Mouse (Mus musculus): ENCODE results near the gene Gpr37l1. TPM values are rescaled to one million over a fixed set of nuclear protein-coding genes. Genes with fewer than 3 reads are reported as not detected.
"Not testable (repeated sequence)": the region's sequence is repeated elsewhere in the genome, so short reads cannot be mapped to it uniquely, and the experiment has no call there.

The Gpr37l1 gene
- polyA plus RNA-seq, 1 experiment from 2014 or later: not detected

GRCm38 (mm10) chr1:135187016-135187415 lies 19.5 kb upstream of the Gpr37l1 start:
- 47% methylated on average over 2 of the region's 2 CpGs for WGBS
- H3K27ac ChIP-seq (replicated peaks in 1 of 2; ENCODE audit: control insufficient read depth in 1 of 2, insufficient read depth in 1 of 2, low read depth in 2 of 2, low read length in 2 of 2); H3K9ac ChIP-seq (ENCODE audit: low read length); H3K9me3 ChIP-seq (ENCODE audit: control insufficient read depth, low read length); ATAC-seq (ENCODE audit: insufficient number of reproducible peaks, insufficient read depth, low FRiP score, low read depth); H3K36me3 ChIP-seq (ENCODE audit: control insufficient read depth, insufficient read depth, low read length); H3K4me2 ChIP-seq (ENCODE audit: low read length); H3K4me3 ChIP-seq (ENCODE audit: control insufficient read depth in 1 of 2, insufficient read depth in 1 of 2, low read depth in 1 of 2, low read length in 2 of 2): not testable (repeated sequence)
- H3K27me3 ChIP-seq (ENCODE audit: control insufficient read depth, insufficient read depth, low read length): peaks cover 33% of the 10 kb centered on the region
- peaks cover 10 to 12% of the 10 kb centered on the region in 2 experiments; a peak in 2 of 4 replicates for H3K4me1 ChIP-seq (ENCODE audit: control insufficient read depth in 2 of 2, insufficient read depth in 2 of 2, low read length in 2 of 2)

GRCm38 (mm10) chr1:135186427-135186826 lies 18.9 kb upstream of the Gpr37l1 start:
- H3K36me3 ChIP-seq (ENCODE audit: control insufficient read depth, insufficient read depth, low read length): no peaks in the 10 kb centered on the region
- H3K9ac ChIP-seq (ENCODE audit: low read length): no peak overlapping the region
- H3K4me2 ChIP-seq (ENCODE audit: low read length): no peak overlapping the region
- no peak overlapping the region for H3K27ac ChIP-seq (replicated peaks in 1 of 2; ENCODE audit: control insufficient read depth in 1 of 2, insufficient read depth in 1 of 2, low read depth in 2 of 2, low read length in 2 of 2)
- H3K9me3 ChIP-seq (ENCODE audit: control insufficient read depth, low read length): no peaks in the 10 kb centered on the region
- H3K4me3 ChIP-seq (ENCODE audit: control insufficient read depth in 1 of 2, insufficient read depth in 1 of 2, low read depth in 1 of 2, low read length in 2 of 2): no peak overlapping the region
- ATAC-seq (ENCODE audit: insufficient number of reproducible peaks, insufficient read depth, low FRiP score, low read depth): no peak
- peaks cover 15 to 17% of the 10 kb centered on the region in 2 experiments; a peak in 2 of 4 replicates for H3K4me1 ChIP-seq (ENCODE audit: control insufficient read depth in 2 of 2, insufficient read depth in 2 of 2, low read length in 2 of 2)
- WGBS: 39% methylated on average over 8 of the region's 8 CpGs
- peaks cover 38% of the 10 kb centered on the region for H3K27me3 ChIP-seq (ENCODE audit: control insufficient read depth, insufficient read depth, low read length)

- H3K4me3 ChIP-seq (ENCODE audit: control insufficient read depth in 1 of 2, insufficient read depth in 1 of 2, low read depth in 1 of 2, low read length in 2 of 2): no peak overlapping the region
- H3K9me3 ChIP-seq (ENCODE audit: control insufficient read depth, low read length): no peaks in the 10 kb centered on the region
- WGBS: 54% methylated on average over 5 of the region's 5 CpGs
- no peaks in the 10 kb centered on the region for H3K36me3 ChIP-seq (ENCODE audit: control insufficient read depth, insufficient read depth, low read length)
- H3K27ac ChIP-seq (replicated peaks in 1 of 2; ENCODE audit: control insufficient read depth in 1 of 2, insufficient read depth in 1 of 2, low read depth in 2 of 2, low read length in 2 of 2): no peak overlapping the region
- no peak overlapping the region for H3K4me2 ChIP-seq (ENCODE audit: low read length)
- H3K4me1 ChIP-seq (ENCODE audit: control insufficient read depth in 2 of 2, insufficient read depth in 2 of 2, low read length in 2 of 2): peaks cover 17% of the 10 kb centered on the region in 2 experiments; a peak in 2 of 4 replicates
- H3K27me3 ChIP-seq (ENCODE audit: control insufficient read depth, insufficient read depth, low read length): peaks cover 42% of the 10 kb centered on the region
- ATAC-seq (ENCODE audit: insufficient number of reproducible peaks, insufficient read depth, low FRiP score, low read depth): no peak
- H3K9ac ChIP-seq (ENCODE audit: low read length): no peak overlapping the region
Measured at GRCm38 (mm10) chr1:135185936-135186335, 18.5 kb upstream of the Gpr37l1 start.

GRCm38 (mm10) chr1:135183941-135184570 lies 16.6 kb upstream of the Gpr37l1 start:
- H3K4me1 ChIP-seq (ENCODE audit: control insufficient read depth in 2 of 2, insufficient read depth in 2 of 2, low read length in 2 of 2): peaks cover 17 to 19% of the 10 kb centered on the region in 2 experiments; a peak in 2 of 4 replicates
- H3K36me3 ChIP-seq (ENCODE audit: control insufficient read depth, insufficient read depth, low read length): no peaks in the 10 kb centered on the region
- no peak overlapping the region for H3K4me3 ChIP-seq (ENCODE audit: control insufficient read depth in 1 of 2, insufficient read depth in 1 of 2, low read depth in 1 of 2, low read length in 2 of 2)
- no peak overlapping the region for H3K27ac ChIP-seq (replicated peaks in 1 of 2; ENCODE audit: control insufficient read depth in 1 of 2, insufficient read depth in 1 of 2, low read depth in 2 of 2, low read length in 2 of 2)
- WGBS: 30% methylated on average over 11 of the region's 11 CpGs
- ATAC-seq (ENCODE audit: insufficient number of reproducible peaks, insufficient read depth, low FRiP score, low read depth): no peak
- no peaks in the 10 kb centered on the region for H3K9me3 ChIP-seq (ENCODE audit: control insufficient read depth, low read length)
- peaks cover 42% of the 10 kb centered on the region for H3K27me3 ChIP-seq (ENCODE audit: control insufficient read depth, insufficient read depth, low read length)
- H3K9ac ChIP-seq (ENCODE audit: low read length): no peak overlapping the region
- no peak overlapping the region for H3K4me2 ChIP-seq (ENCODE audit: low read length)

DNA sequence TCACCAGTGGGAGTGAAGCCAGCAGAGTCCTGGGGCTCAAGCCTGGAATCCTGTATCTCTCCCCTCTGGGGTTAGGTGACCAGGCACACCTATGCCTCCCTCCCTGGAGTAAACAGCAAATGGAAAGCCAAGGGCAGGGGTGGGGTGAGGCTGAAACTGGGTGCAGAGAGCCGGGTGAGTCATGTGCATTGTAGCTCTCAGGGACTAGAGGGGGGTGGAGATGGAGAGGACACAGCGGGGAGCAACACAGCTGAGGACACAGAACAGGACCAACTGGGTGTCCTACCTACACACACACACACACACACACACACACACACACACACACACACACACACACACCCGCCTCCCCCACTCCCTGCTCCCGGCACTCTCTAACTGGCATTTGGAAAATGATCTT lies 16.0 kb upstream of the Gpr37l1 start:
- no peak for ATAC-seq (ENCODE audit: insufficient number of reproducible peaks, insufficient read depth, low FRiP score, low read depth)
- Histone ChIP-seq H3K36me3 (ENCODE audit: control insufficient read depth, insufficient read depth, low read length) (no peaks in the 10 kb centered on the region), H3K4me2 (ENCODE audit: low read length) (no peak overlapping the region), H3K9me3 (ENCODE audit: control insufficient read depth, low read length) (no peaks in the 10 kb centered on the region), H3K27me3 (ENCODE audit: control insufficient read depth, insufficient read depth, low read length) (peaks cover 42% of the 10 kb centered on the region), H3K27ac (replicated peaks in 1 of 2; ENCODE audit: control insufficient read depth in 1 of 2, insufficient read depth in 1 of 2, low read depth in 2 of 2, low read length in 2 of 2) (no peak overlapping the region), H3K4me1 (ENCODE audit: control insufficient read depth in 2 of 2, insufficient read depth in 2 of 2, low read length in 2 of 2) (peaks cover 17 to 19% of the 10 kb centered on the region in 2 experiments; a peak in 2 of 4 replicates), H3K4me3 (ENCODE audit: control insufficient read depth in 1 of 2, insufficient read depth in 1 of 2, low read depth in 1 of 2, low read length in 2 of 2) (no peak overlapping the region), H3K9ac (ENCODE audit: low read length) (no peak overlapping the region)
- 89% methylated on average over 4 of the region's 4 CpGs for WGBS

DNA sequence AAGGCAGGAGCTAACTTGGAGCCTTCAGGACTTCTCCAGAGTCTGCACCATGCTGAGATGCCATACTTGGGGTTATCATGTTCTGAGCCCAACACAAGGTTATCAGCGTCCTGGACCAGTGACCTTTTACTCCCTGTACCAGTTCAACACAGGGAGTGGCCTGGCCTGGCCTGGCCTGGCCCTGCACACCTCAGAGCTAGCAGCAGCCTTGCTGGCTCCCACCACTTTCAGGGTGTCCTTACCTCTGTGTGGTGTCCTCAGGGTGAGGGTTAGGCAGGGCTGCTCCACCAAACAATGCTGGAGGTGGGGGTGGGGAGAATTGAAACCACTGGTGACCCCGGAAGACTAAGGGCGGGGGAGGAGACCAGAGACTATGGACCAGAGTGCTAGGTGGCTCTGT lies 15.5 kb upstream of the Gpr37l1 start:
- peaks cover 17 to 19% of the 10 kb centered on the region in 2 experiments; a peak in 2 of 4 replicates for H3K4me1 ChIP-seq (ENCODE audit: control insufficient read depth in 2 of 2, insufficient read depth in 2 of 2, low read length in 2 of 2)

GRCm38 (mm10) chr1:135181880-135182623 lies 14.6 kb upstream of the Gpr37l1 start:
- Histone ChIP-seq H3K27me3 (ENCODE audit: control insufficient read depth, insufficient read depth, low read length) (peaks cover 46% of the 10 kb centered on the region), H3K9me3 (ENCODE audit: control insufficient read depth, low read length) (no peaks in the 10 kb centered on the region), H3K4me2 (ENCODE audit: low read length) (no peak overlapping the region), H3K9ac (ENCODE audit: low read length) (no peak overlapping the region), H3K4me1 (ENCODE audit: control insufficient read depth in 2 of 2, insufficient read depth in 2 of 2, low read length in 2 of 2) (peaks cover 17 to 19% of the 10 kb centered on the region in 2 experiments; a peak in 2 of 4 replicates), H3K4me3 (ENCODE audit: control insufficient read depth in 1 of 2, insufficient read depth in 1 of 2, low read depth in 1 of 2, low read length in 2 of 2) (no peak overlapping the region), H3K27ac (replicated peaks in 1 of 2; ENCODE audit: control insufficient read depth in 1 of 2, insufficient read depth in 1 of 2, low read depth in 2 of 2, low read length in 2 of 2) (no peak overlapping the region), H3K36me3 (ENCODE audit: control insufficient read depth, insufficient read depth, low read length) (no peaks in the 10 kb centered on the region)
- 62% methylated on average over 8 of the region's 8 CpGs for WGBS
- no peak for ATAC-seq (ENCODE audit: insufficient number of reproducible peaks, insufficient read depth, low FRiP score, low read depth)

More for the DNA sequence above, 15.5 kb upstream of the Gpr37l1 start:
- no peak overlapping the region for H3K4me2 ChIP-seq (ENCODE audit: low read length)
- H3K4me3 ChIP-seq (ENCODE audit: control insufficient read depth in 1 of 2, insufficient read depth in 1 of 2, low read depth in 1 of 2, low read length in 2 of 2): no peak overlapping the region
- ATAC-seq (ENCODE audit: insufficient number of reproducible peaks, insufficient read depth, low FRiP score, low read depth): no peak
- 58% methylated on average over 3 of the region's 3 CpGs for WGBS
- no peaks in the 10 kb centered on the region for H3K36me3 ChIP-seq (ENCODE audit: control insufficient read depth, insufficient read depth, low read length)
- no peaks in the 10 kb centered on the region for H3K9me3 ChIP-seq (ENCODE audit: control insufficient read depth, low read length)
- H3K9ac ChIP-seq (ENCODE audit: low read length): no peak overlapping the region
- H3K27me3 ChIP-seq (ENCODE audit: control insufficient read depth, insufficient read depth, low read length): peaks cover 47% of the 10 kb centered on the region
- no peak overlapping the region for H3K27ac ChIP-seq (replicated peaks in 1 of 2; ENCODE audit: control insufficient read depth in 1 of 2, insufficient read depth in 1 of 2, low read depth in 2 of 2, low read length in 2 of 2)
